ENCODE assay signal across 18 mouse cellular contexts in the genomic region with DNA sequence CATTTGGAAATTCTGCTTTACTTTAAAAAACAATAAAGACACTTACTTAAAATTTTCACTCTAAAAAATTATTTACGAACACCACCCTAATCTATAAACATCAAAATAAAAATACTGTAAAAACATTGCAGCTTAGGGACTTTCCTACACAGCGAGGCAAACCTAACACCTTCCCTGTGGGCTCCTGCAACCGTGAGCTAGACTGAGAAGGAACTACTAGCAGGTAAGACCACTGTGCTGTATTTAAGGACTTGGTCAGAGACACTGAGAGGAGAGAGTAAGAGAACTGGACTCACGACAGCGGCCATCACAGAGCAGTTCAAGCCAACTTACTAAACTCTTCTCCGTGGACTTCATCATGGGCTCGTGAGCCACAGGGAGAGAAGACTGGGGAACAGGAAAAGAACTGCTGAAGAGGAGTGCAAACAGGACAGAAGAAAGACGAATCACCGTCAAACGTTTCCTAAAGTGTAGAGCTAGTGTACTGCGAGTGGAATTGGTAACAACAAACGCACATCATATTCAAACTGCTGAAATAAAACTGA.
DNase-seq lines count a peak whose midpoint lies in the region; ATAC-seq lines count a peak whose summit lies in the region.
"Had no signal": no experiment of that assay in that cellular context is flagged by ENCODE, and none has a peak within 500 bp of the region (broad histone marks: within the 10 kb centered on the region; RNA-seq: fewer than 3 reads in every experiment).

No protein-coding gene starts in this region.

- peak; percentile 11 for ATAC-seq in activated CD4-positive, CD25-positive, alpha-beta regulatory T cell, adult 4 months
- ATAC-seq in megakaryocyte-erythroid progenitor cell, adult 5-6 weeks (replicated peaks; ENCODE audit: low FRiP score, low TSS enrichment, poor library complexity, severe bottlenecking), result no peak
- ATAC-seq: forebrain, postnatal 0 days; intestine, postnatal 0 days; midbrain, embryonic 16.5 days had no signal

- DNase-seq in spleen, postnatal 36 days (ENCODE audit: low spot score in 2 of 2), result peak; percentile 31 to 35
- no peak for DNase-seq in spleen, adult 12 weeks (ENCODE audit: low spot score)
- DNase-seq in CD4-positive helper T cell, adult 2 months (ENCODE audit: low read depth, low spot score), result peak; percentile 34
- DNase-seq in naive thymus-derived CD4-positive, alpha-beta T cell, adult 2 months (ENCODE audit: low read depth), result peak; percentile 65
- no peak for DNase-seq in cerebellum, postnatal 36 days
- DNase-seq in lung, postnatal 25 days (ENCODE audit: low spot score), result no peak
- DNase-seq: adrenal gland, adult 2 months; cerebellum, adult 18-20 months; cerebellum, postnatal 14 days; forebrain, postnatal 0 days; gastrocnemius, postnatal 36 days; kidney, postnatal 36 days; lung, postnatal 36 days; right cerebral cortex, postnatal 25 days had no signal

Comparison
In these comparisons a context has a peak if more than half of its experiments do, and no peak if none do; other contexts are left out.
1. DNase-seq: peak in spleen, postnatal 36 days (2 of 2), CD4-positive helper T cell, adult 2 months (single experiment) and naive thymus-derived CD4-positive, alpha-beta T cell, adult 2 months (single experiment); none in spleen, adult 12 weeks (single experiment), cerebellum, postnatal 36 days (0 of 2) and lung, postnatal 25 days (single experiment).